Mouse (Mus musculus) thymus, adult 2 months (tissue): Measurements from ENCODE around the gene Idh2.

Experiments
- CTCF ChIP-seq: fragments of 200-500 bp; IDR thresholded peaks from 2 replicates; pipeline ENCODE4 v1.5.1; 2012; ENCODE audit warnings: mild to moderate bottlenecking, control low read depth, low read length, moderate library complexity, borderline replicate concordance; ENCODE audit not compliant: control insufficient read depth, poor library complexity, insufficient read depth; ENCODE audit errors: extremely low read depth
- POLR2A ChIP-seq: fragments of 200-500 bp; IDR thresholded peaks from 2 replicates; pipeline ENCODE4 v1.6.1; 2012; ENCODE audit warnings: mild to moderate bottlenecking, low read length, control low read depth, moderate library complexity; ENCODE audit not compliant: control insufficient read depth, poor library complexity, insufficient read depth; ENCODE audit errors: extremely low read depth

GRCm38 (mm10) chr7:80091004-80091865, 24.0 kb downstream of the Idh2 start:
- TF ChIP-seq CTCF (0 out of 2 replicates have a peak, but pooled peaks have one; percentile 16), POLR2A (0 out of 2 replicates have a peak, but pooled peaks have one; percentile 26)
